Mouse (Mus musculus) ES-CJ7 (cell line): ENCODE data around the gene Dio3.

ENCODE experiments used
- DNase-seq: peaks from one replicate; pipeline ENCODE4 v3.0.0; 2011; ENCODE audit warnings: low read depth, low spot score

Dio3 gene

DNA sequence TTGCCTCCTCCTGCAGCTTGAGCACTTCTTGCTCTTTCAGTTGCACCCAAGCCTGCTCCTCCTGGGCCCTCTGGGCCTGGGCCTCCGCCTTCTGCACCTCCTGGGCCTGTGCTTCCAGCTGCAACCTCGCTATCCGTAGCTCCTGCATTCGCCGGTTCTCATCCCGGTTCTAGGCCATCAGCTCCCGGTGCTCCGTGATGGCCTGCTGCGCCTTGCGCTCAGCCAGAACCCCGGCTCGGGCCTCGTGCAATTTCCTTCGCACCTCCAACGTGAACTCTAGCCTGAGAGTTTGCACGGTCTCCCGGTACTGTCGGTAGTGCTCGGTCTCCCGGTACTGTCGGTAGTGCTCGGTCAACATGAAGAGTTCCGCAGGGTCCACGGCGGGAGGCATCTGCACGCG lies 40.8 kb downstream of the Dio3 start:
- no peak for DNase-seq
